Mouse (Mus musculus): ENCODE results near the gene Gria3. TPM values are rescaled to one million over a fixed set of nuclear protein-coding genes. Genes with fewer than 3 reads are reported as not detected.

The Gria3 gene
- polyA plus RNA-seq, 1 experiment from 2014 or later = 7.9 TPM

- Histone ChIP-seq H3K36me3 (ENCODE audit: control insufficient read depth, insufficient read depth, low read length) (no peaks in the 10 kb centered on the region), H3K27me3 (ENCODE audit: control insufficient read depth, insufficient read depth, low read length) (no peaks in the 10 kb centered on the region), H3K27ac (ENCODE audit: low read length) (no peak overlapping the region), H3K4me3 (replicated peaks; ENCODE audit: low read length) (no peak overlapping the region), H3K9ac (ENCODE audit: low read length) (no peak overlapping the region), H3K4me1 (ENCODE audit: control insufficient read depth, insufficient read depth, low read length) (no peaks in the 10 kb centered on the region), H3K9me3 (replicated peaks; ENCODE audit: control insufficient read depth, low read length) (no peaks in the 10 kb centered on the region), H3K4me2 (ENCODE audit: low read depth, low read length) (no peak overlapping the region)
- no peak for ATAC-seq (ENCODE audit: insufficient read depth, low FRiP score)
- 60% methylated on average over 2 of the region's 2 CpGs for WGBS
Measured at GRCm38 (mm10) chrX:41532511-41532910, 131.9 kb downstream of the Gria3 start.

GRCm38 (mm10) chrX:41535886-41536285 is 135.2 kb downstream of the Gria3 start:
- Histone ChIP-seq H3K4me2 (ENCODE audit: low read depth, low read length) (no peak overlapping the region), H3K27ac (ENCODE audit: low read length) (no peak overlapping the region), H3K4me3 (replicated peaks; ENCODE audit: low read length) (no peak overlapping the region), H3K4me1 (ENCODE audit: control insufficient read depth, insufficient read depth, low read length) (no peaks in the 10 kb centered on the region), H3K9ac (ENCODE audit: low read length) (no peak overlapping the region), H3K9me3 (replicated peaks; ENCODE audit: control insufficient read depth, low read length) (no peaks in the 10 kb centered on the region), H3K27me3 (ENCODE audit: control insufficient read depth, insufficient read depth, low read length) (no peaks in the 10 kb centered on the region), H3K36me3 (ENCODE audit: control insufficient read depth, insufficient read depth, low read length) (no peaks in the 10 kb centered on the region)
- ATAC-seq (ENCODE audit: insufficient read depth, low FRiP score) = no peak
- WGBS = 65% methylated on average over 2 of the region's 2 CpGs

- no peak overlapping the region for H3K27ac ChIP-seq (ENCODE audit: low read length)
- no peaks in the 10 kb centered on the region for H3K9me3 ChIP-seq (replicated peaks; ENCODE audit: control insufficient read depth, low read length)
- WGBS = 64% methylated on average over 6 of the region's 6 CpGs
- H3K4me3 ChIP-seq (replicated peaks; ENCODE audit: low read length) = no peak overlapping the region
- no peak overlapping the region for H3K9ac ChIP-seq (ENCODE audit: low read length)
- no peaks in the 10 kb centered on the region for H3K4me1 ChIP-seq (ENCODE audit: control insufficient read depth, insufficient read depth, low read length)
- no peaks in the 10 kb centered on the region for H3K36me3 ChIP-seq (ENCODE audit: control insufficient read depth, insufficient read depth, low read length)
- no peak for ATAC-seq (ENCODE audit: insufficient read depth, low FRiP score)
- H3K4me2 ChIP-seq (ENCODE audit: low read depth, low read length) = no peak overlapping the region
- no peaks in the 10 kb centered on the region for H3K27me3 ChIP-seq (ENCODE audit: control insufficient read depth, insufficient read depth, low read length)
Measured at GRCm38 (mm10) chrX:41562296-41563060, 161.8 kb downstream of the Gria3 start.

- H3K4me1 ChIP-seq (ENCODE audit: control insufficient read depth, insufficient read depth, low read length) = no peaks in the 10 kb centered on the region
- H3K36me3 ChIP-seq (ENCODE audit: control insufficient read depth, insufficient read depth, low read length) = no peaks in the 10 kb centered on the region
- H3K27ac ChIP-seq (ENCODE audit: low read length) = no peak overlapping the region
- no peak for ATAC-seq (ENCODE audit: insufficient read depth, low FRiP score)
- H3K9ac ChIP-seq (ENCODE audit: low read length) = no peak overlapping the region
- H3K4me3 ChIP-seq (replicated peaks; ENCODE audit: low read length) = no peak overlapping the region
- no peaks in the 10 kb centered on the region for H3K27me3 ChIP-seq (ENCODE audit: control insufficient read depth, insufficient read depth, low read length)
- 77% methylated on average over 2 of the region's 2 CpGs for WGBS
- no peaks in the 10 kb centered on the region for H3K9me3 ChIP-seq (replicated peaks; ENCODE audit: control insufficient read depth, low read length)
- no peak overlapping the region for H3K4me2 ChIP-seq (ENCODE audit: low read depth, low read length)
Measured at GRCm38 (mm10) chrX:41564898-41565297, 164.2 kb downstream of the Gria3 start.

GRCm38 (mm10) chrX:41573079-41573478 is 172.4 kb downstream of the Gria3 start:
- no peaks in the 10 kb centered on the region for H3K9me3 ChIP-seq (replicated peaks; ENCODE audit: control insufficient read depth, low read length)
- no peaks in the 10 kb centered on the region for H3K4me1 ChIP-seq (ENCODE audit: control insufficient read depth, insufficient read depth, low read length)
- H3K27me3 ChIP-seq (ENCODE audit: control insufficient read depth, insufficient read depth, low read length) = no peaks in the 10 kb centered on the region
- no peak overlapping the region for H3K4me3 ChIP-seq (replicated peaks; ENCODE audit: low read length)
- 64% methylated on average over 1 of the region's 1 CpGs for WGBS
- no peak overlapping the region for H3K27ac ChIP-seq (ENCODE audit: low read length)
- H3K4me2 ChIP-seq (ENCODE audit: low read depth, low read length) = no peak overlapping the region
- no peak for ATAC-seq (ENCODE audit: insufficient read depth, low FRiP score)
- H3K36me3 ChIP-seq (ENCODE audit: control insufficient read depth, insufficient read depth, low read length) = no peaks in the 10 kb centered on the region
- no peak overlapping the region for H3K9ac ChIP-seq (ENCODE audit: low read length)

- H3K4me2 ChIP-seq (ENCODE audit: low read depth, low read length) = no peak overlapping the region
- H3K4me3 ChIP-seq (replicated peaks; ENCODE audit: low read length) = no peak overlapping the region
- H3K27me3 ChIP-seq (ENCODE audit: control insufficient read depth, insufficient read depth, low read length) = no peaks in the 10 kb centered on the region
- no peaks in the 10 kb centered on the region for H3K36me3 ChIP-seq (ENCODE audit: control insufficient read depth, insufficient read depth, low read length)
- ATAC-seq (ENCODE audit: insufficient read depth, low FRiP score) = no peak
- no peaks in the 10 kb centered on the region for H3K9me3 ChIP-seq (replicated peaks; ENCODE audit: control insufficient read depth, low read length)
- no peak overlapping the region for H3K9ac ChIP-seq (ENCODE audit: low read length)
- no peaks in the 10 kb centered on the region for H3K4me1 ChIP-seq (ENCODE audit: control insufficient read depth, insufficient read depth, low read length)
- H3K27ac ChIP-seq (ENCODE audit: low read length) = no peak overlapping the region
- 58% methylated on average over 5 of the region's 5 CpGs for WGBS
Measured at GRCm38 (mm10) chrX:41578797-41579196, 178.1 kb downstream of the Gria3 start.

GRCm38 (mm10) chrX:41587692-41588091 is 187.0 kb downstream of the Gria3 start:
- Histone ChIP-seq H3K4me3 (replicated peaks; ENCODE audit: low read length) (no peak overlapping the region), H3K4me1 (ENCODE audit: control insufficient read depth, insufficient read depth, low read length) (no peaks in the 10 kb centered on the region), H3K9me3 (replicated peaks; ENCODE audit: control insufficient read depth, low read length) (no peaks in the 10 kb centered on the region), H3K27ac (ENCODE audit: low read length) (no peak overlapping the region), H3K4me2 (ENCODE audit: low read depth, low read length) (no peak overlapping the region), H3K9ac (ENCODE audit: low read length) (no peak overlapping the region), H3K27me3 (ENCODE audit: control insufficient read depth, insufficient read depth, low read length) (no peaks in the 10 kb centered on the region), H3K36me3 (ENCODE audit: control insufficient read depth, insufficient read depth, low read length) (no peaks in the 10 kb centered on the region)
- no peak for ATAC-seq (ENCODE audit: insufficient read depth, low FRiP score)
- WGBS = 91% methylated on average over 3 of the region's 3 CpGs

GRCm38 (mm10) chrX:41607181-41607580 is 206.5 kb downstream of the Gria3 start:
- H3K9ac ChIP-seq (ENCODE audit: low read length) = no peak overlapping the region
- no peaks in the 10 kb centered on the region for H3K27me3 ChIP-seq (ENCODE audit: control insufficient read depth, insufficient read depth, low read length)
- H3K4me2 ChIP-seq (ENCODE audit: low read depth, low read length) = no peak overlapping the region
- H3K4me3 ChIP-seq (replicated peaks; ENCODE audit: low read length) = no peak overlapping the region
- no peaks in the 10 kb centered on the region for H3K4me1 ChIP-seq (ENCODE audit: control insufficient read depth, insufficient read depth, low read length)
- WGBS = 77% methylated on average over 1 of the region's 1 CpGs
- no peak overlapping the region for H3K27ac ChIP-seq (ENCODE audit: low read length)
- no peak for ATAC-seq (ENCODE audit: insufficient read depth, low FRiP score)
- no peaks in the 10 kb centered on the region for H3K9me3 ChIP-seq (replicated peaks; ENCODE audit: control insufficient read depth, low read length)
- H3K36me3 ChIP-seq (ENCODE audit: control insufficient read depth, insufficient read depth, low read length) = no peaks in the 10 kb centered on the region

- no peak overlapping the region for H3K9ac ChIP-seq (ENCODE audit: low read length)
- no peak overlapping the region for H3K4me3 ChIP-seq (replicated peaks; ENCODE audit: low read length)
- ATAC-seq (ENCODE audit: insufficient read depth, low FRiP score) = no peak
- no peak overlapping the region for H3K27ac ChIP-seq (ENCODE audit: low read length)
- no peaks in the 10 kb centered on the region for H3K27me3 ChIP-seq (ENCODE audit: control insufficient read depth, insufficient read depth, low read length)
- no peaks in the 10 kb centered on the region for H3K9me3 ChIP-seq (replicated peaks; ENCODE audit: control insufficient read depth, low read length)
- H3K4me2 ChIP-seq (ENCODE audit: low read depth, low read length) = no peak overlapping the region
- no peaks in the 10 kb centered on the region for H3K4me1 ChIP-seq (ENCODE audit: control insufficient read depth, insufficient read depth, low read length)
- no peaks in the 10 kb centered on the region for H3K36me3 ChIP-seq (ENCODE audit: control insufficient read depth, insufficient read depth, low read length)
- 18% methylated on average over 2 of the region's 2 CpGs for WGBS
Measured at GRCm38 (mm10) chrX:41614920-41615319, 214.3 kb downstream of the Gria3 start.
